Mouse (Mus musculus) intestine, embryonic 15.5 days (tissue): ENCODE results near the gene Tdpoz5. TPM values are rescaled to one million over a fixed set of nuclear protein-coding genes. Genes with fewer than 3 reads are reported as not detected.
"Not testable (repeated sequence)": the region's sequence is repeated elsewhere in the genome, so short reads cannot be mapped to it uniquely, and the experiment has no call there.

ENCODE experiments used
- ATAC-seq: fragments of 200-750 bp; cut with Nextera tagmentation; 2 replicates; pipeline ENCODE4 v1.8.0; 2017; ENCODE audit warnings: moderate TSS enrichment, moderate library complexity
- H3K27ac ChIP-seq: fragments of 300-500 bp; sonication (generic); 2 replicates; pipeline ENCODE4 v1.5.1; 2015; ENCODE audit warnings: mild to moderate bottlenecking, inconsistent platforms
- H3K27me3 ChIP-seq: fragments of 300-500 bp; sonication (generic); replicated peaks from 2 replicates; pipeline ENCODE4 v1.6.1; 2015; ENCODE audit warnings: inconsistent platforms
- H3K36me3 ChIP-seq: fragments of 300-500 bp; sonication (generic); 2 replicates; pipeline ENCODE4 v1.6.1; 2015; ENCODE audit warnings: inconsistent platforms
- H3K4me1 ChIP-seq: fragments of 300-500 bp; sonication (generic); replicated peaks from 2 replicates; pipeline ENCODE4 v1.6.1; 2015; ENCODE audit warnings: inconsistent platforms
- H3K4me2 ChIP-seq: fragments of 300-500 bp; sonication (generic); replicated peaks from 2 replicates; pipeline ENCODE4 v1.6.1; 2015; ENCODE audit warnings: mild to moderate bottlenecking, inconsistent platforms
- H3K4me3 ChIP-seq: fragments of 300-500 bp; sonication (generic); replicated peaks from 2 replicates; pipeline ENCODE4 v1.5.1; 2015; ENCODE audit warnings: inconsistent platforms
- H3K9ac ChIP-seq: fragments of 300-500 bp; sonication (generic); 2 replicates; pipeline ENCODE4 v1.6.1; 2015; ENCODE audit warnings: inconsistent platforms
- H3K9me3 ChIP-seq: fragments of 300-500 bp; sonication (generic); 2 replicates; pipeline ENCODE4 v1.6.1; 2016; ENCODE audit warnings: inconsistent platforms
- WGBS: fragments of 180-500 bp; shearing (Covaris S2); methylation state at CpG from one replicate; pipeline ENCODE4 v1.1.7; 2015; 5-methylcytosine and 5-hydroxymethylcytosine counted together
- polyA plus RNA-seq: library from polyadenylated mRNA; unstranded; fragments of >200 nt; fragmentation: Nextera tagmentation; extraction: Ambion mirVana; gene quantifications from 2 replicates; pipeline ENCODE4 v1.2.1, GENCODE M21; 2015

Gene Tdpoz5
- polyA plus RNA-seq = not detected in 2 replicates

GRCm38 (mm10) chr3:93961214-93961613, at the start of gene Tdpoz5:
Gene Tdpoz5, minus strand, starts transcription at chr3:93961314.
- H3K4me2 ChIP-seq, H3K4me1 ChIP-seq, H3K27me3 ChIP-seq, ATAC-seq, H3K9me3 ChIP-seq, H3K27ac ChIP-seq, H3K36me3 ChIP-seq, H3K9ac ChIP-seq, H3K4me3 ChIP-seq: not testable (repeated sequence)
- 74% methylated on average over 3 of the region's 4 CpGs for WGBS

DNA sequence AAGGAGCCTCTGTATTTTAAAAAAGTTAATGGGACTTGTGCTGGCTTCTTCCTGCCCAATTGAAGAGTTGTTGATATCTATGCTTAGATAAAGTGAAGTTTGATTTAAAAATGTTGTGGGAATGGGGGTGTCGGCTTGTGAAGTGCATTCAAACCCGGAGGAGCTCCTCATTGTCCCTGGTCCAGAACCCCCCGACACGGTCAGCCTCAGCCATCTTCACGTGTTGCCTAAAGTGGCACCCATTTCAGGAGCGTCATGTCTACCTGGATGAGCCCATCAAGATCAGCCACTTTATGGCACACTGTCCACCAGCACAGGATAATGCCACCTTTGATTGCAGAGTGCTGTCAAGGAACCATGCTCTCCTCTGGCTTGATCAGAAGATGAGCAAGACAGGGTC, 7.8 kb upstream of the Tdpoz5 start:
- not testable (repeated sequence) for H3K27ac ChIP-seq, H3K4me2 ChIP-seq, H3K27me3 ChIP-seq, H3K4me3 ChIP-seq, H3K9me3 ChIP-seq, H3K4me1 ChIP-seq, H3K36me3 ChIP-seq, H3K9ac ChIP-seq, ATAC-seq
- WGBS = 87% methylated on average over 6 of the region's 6 CpGs

- H3K9ac ChIP-seq, ATAC-seq, H3K4me3 ChIP-seq, H3K27ac ChIP-seq, H3K27me3 ChIP-seq, H3K4me2 ChIP-seq, H3K36me3 ChIP-seq, H3K4me1 ChIP-seq, H3K9me3 ChIP-seq: not testable (repeated sequence)
- WGBS = 75% methylated on average over 4 of the region's 4 CpGs
Measured at GRCm38 (mm10) chr3:93943443-93943842, 17.7 kb downstream of the Tdpoz5 start, which contains the start of gene Gm9117. Gene Gm9117, minus strand, starts transcription at chr3:93943543.

- not testable (repeated sequence) for H3K9ac ChIP-seq, H3K9me3 ChIP-seq, H3K4me2 ChIP-seq, H3K27ac ChIP-seq, H3K27me3 ChIP-seq, H3K4me3 ChIP-seq, H3K4me1 ChIP-seq, H3K36me3 ChIP-seq
- peak; percentile 96 for ATAC-seq
- WGBS = 33% methylated on average over 1 of the region's 3 CpGs
Measured at GRCm38 (mm10) chr3:93938386-93938785, 22.7 kb downstream of the Tdpoz5 start.

Other genes starting within 250 kb of the Tdpoz5 start
- not detected in 2 replicates for gene Gm5773, start 188.3 kb downstream of the Tdpoz5 start, polyA plus RNA-seq
- gene Tdpoz4, start 164.9 kb downstream of the Tdpoz5 start, polyA plus RNA-seq = not detected in 2 replicates
- not detected in 2 replicates for gene Tdpoz3, start 135.3 kb downstream of the Tdpoz5 start, polyA plus RNA-seq
- 0.20 and 0.37 TPM in 2 replicates for gene Gm9117, start 17.8 kb downstream of the Tdpoz5 start, polyA plus RNA-seq
- gene Gm9125, start 93.6 kb upstream of the Tdpoz5 start, polyA plus RNA-seq = not detected in 2 replicates
- gene Gm10697, start 111.3 kb upstream of the Tdpoz5 start, polyA plus RNA-seq = not detected in 2 replicates
- gene Gm10696, start 216.9 kb upstream of the Tdpoz5 start, polyA plus RNA-seq = not detected in 2 replicates
- gene Gm5286, start 235.4 kb upstream of the Tdpoz5 start, polyA plus RNA-seq = not detected in 2 replicates